ENCODE assay signal across 20 mouse cellular contexts in the genomic region with DNA sequence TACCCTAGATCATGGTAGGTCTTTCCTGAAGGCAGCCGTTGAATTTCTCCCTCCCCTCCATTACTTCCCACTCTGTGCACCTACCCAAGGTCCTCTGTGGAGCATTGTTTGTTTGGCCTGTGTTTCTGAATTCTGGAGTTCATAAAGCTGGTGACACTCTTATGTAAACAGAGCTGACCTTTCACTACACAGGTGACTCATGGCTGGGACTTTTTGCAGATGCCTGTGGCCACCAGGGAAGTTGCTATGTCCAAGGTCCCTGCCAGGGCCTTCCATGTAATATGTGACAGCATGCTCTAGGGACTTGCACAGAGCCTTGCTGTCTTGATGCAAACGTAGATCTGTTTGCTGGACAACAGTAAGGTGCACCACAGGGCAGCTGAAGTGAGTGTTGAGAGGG. TPM values are rescaled to one million over a fixed set of nuclear protein-coding genes. Genes with fewer than 3 reads are reported as not detected.
DNase-seq lines count a peak whose midpoint lies in the region; ATAC-seq lines count a peak whose summit lies in the region.
"Had no signal": no experiment of that assay in that cellular context is flagged by ENCODE, and none has a peak within 500 bp of the region (broad histone marks: within the 10 kb centered on the region; RNA-seq: fewer than 3 reads in every experiment).

No protein-coding gene starts in this region.

- no peaks in the 10 kb centered on the region for H3K27me3 ChIP-seq in heart, embryonic 10.5 days (ENCODE audit: insufficient read depth, poor library complexity, severe bottlenecking)
- peaks cover 4% of the 10 kb centered on the region; the same call in 1 of the 2 replicates for H3K27me3 ChIP-seq in heart, embryonic 12.5 days (replicated peaks)
- no peaks in the 10 kb centered on the region for H3K27me3 ChIP-seq in liver, embryonic 16.5 days (ENCODE audit: control insufficient read depth, insufficient read depth, low read depth, low read length)
- H3K27me3 ChIP-seq in hindbrain, embryonic 16.5 days (replicated peaks; ENCODE audit: control insufficient read depth, insufficient read depth, low read length), result no peaks in the 10 kb centered on the region
- no peaks in the 10 kb centered on the region for H3K27me3 ChIP-seq in neural tube, embryonic 15.5 days (replicated peaks)
- H3K27me3 ChIP-seq: heart, embryonic 15.5 days; hindbrain, embryonic 13.5 days had no signal

- no peak for ATAC-seq in heart, embryonic 12.5 days (ENCODE audit: insufficient number of reproducible peaks, low FRiP score)
- peak; percentile 73 for ATAC-seq in liver, embryonic 16.5 days (ENCODE audit: low read depth)
- no peak for ATAC-seq in hindbrain, embryonic 16.5 days
- ATAC-seq in neural tube, embryonic 15.5 days (ENCODE audit: low FRiP score), result no peak
- ATAC-seq: forebrain, embryonic 14.5 days had no signal

- H3K36me3 ChIP-seq in heart, embryonic 10.5 days, result no peaks in the 10 kb centered on the region
- no peaks in the 10 kb centered on the region for H3K36me3 ChIP-seq in heart, embryonic 12.5 days
- no peaks in the 10 kb centered on the region for H3K36me3 ChIP-seq in liver, embryonic 16.5 days (ENCODE audit: control insufficient read depth, insufficient read depth)
- no peaks in the 10 kb centered on the region for H3K36me3 ChIP-seq in hindbrain, embryonic 16.5 days (ENCODE audit: control insufficient read depth, insufficient read depth, low read length)
- no peaks in the 10 kb centered on the region for H3K36me3 ChIP-seq in neural tube, embryonic 15.5 days
- H3K36me3 ChIP-seq: heart, embryonic 15.5 days; hindbrain, embryonic 13.5 days had no signal

- H3K4me2 ChIP-seq in heart, embryonic 12.5 days, result no peak overlapping the region
- H3K4me2 ChIP-seq in liver, embryonic 16.5 days (ENCODE audit: low read depth, low read length), result no peak overlapping the region
- no peak overlapping the region for H3K4me2 ChIP-seq in hindbrain, embryonic 16.5 days (ENCODE audit: low read length)
- no peak overlapping the region for H3K4me2 ChIP-seq in neural tube, embryonic 15.5 days
- H3K4me2 ChIP-seq: heart, embryonic 15.5 days; hindbrain, embryonic 13.5 days; midbrain, embryonic 11.5 days had no signal

- H3K4me1 ChIP-seq in heart, embryonic 10.5 days, result peaks cover 8% of the 10 kb centered on the region; the same call in 1 of the 2 replicates
- H3K4me1 ChIP-seq in heart, embryonic 12.5 days (replicated peaks), result peaks cover 9% of the 10 kb centered on the region; the same call in 1 of the 2 replicates
- no peaks in the 10 kb centered on the region; the same call in 1 of the 2 replicates for H3K4me1 ChIP-seq in liver, embryonic 16.5 days (ENCODE audit: control insufficient read depth, low read depth, low read length)
- no peaks in the 10 kb centered on the region for H3K4me1 ChIP-seq in hindbrain, embryonic 16.5 days (ENCODE audit: control insufficient read depth, insufficient read depth, low read depth, low read length)
- no peaks in the 10 kb centered on the region for H3K4me1 ChIP-seq in neural tube, embryonic 15.5 days
- H3K4me1 ChIP-seq: hindbrain, embryonic 13.5 days had no signal

- DNase-seq in heart, embryonic 10.5 days (ENCODE audit: low spot score), result peak; percentile 74
- DNase-seq in urinary bladder, postnatal 10 days (ENCODE audit: low spot score), result peak; percentile 2
- no peak for DNase-seq in urinary bladder, postnatal 4 days (ENCODE audit: low spot score in 2 of 2)
- DNase-seq: cerebellum, adult 9-10 months; gastrocnemius, postnatal 14 days; heart, adult 2 months; heart, postnatal 36 days; kidney, postnatal 25 days; lung, adult 18-20 months; lung, postnatal 10 days had no signal

- H3K27ac ChIP-seq in heart, embryonic 10.5 days, result no peak overlapping the region
- H3K27ac ChIP-seq in heart, embryonic 12.5 days (ENCODE audit: poor library complexity, severe bottlenecking), result no peak overlapping the region
- H3K27ac ChIP-seq in liver, embryonic 16.5 days (ENCODE audit: low read length), result no peak overlapping the region
- H3K27ac ChIP-seq in hindbrain, embryonic 16.5 days (ENCODE audit: low read depth, low read length), result no peak overlapping the region
- no peak overlapping the region for H3K27ac ChIP-seq in neural tube, embryonic 15.5 days (replicated peaks)
- H3K27ac ChIP-seq: heart, adult 2 months; heart, embryonic 15.5 days; hindbrain, embryonic 13.5 days; layer of hippocampus, adult 2 months had no signal

- H3K9me3 ChIP-seq in heart, embryonic 10.5 days, result no peaks in the 10 kb centered on the region
- no peaks in the 10 kb centered on the region for H3K9me3 ChIP-seq in heart, embryonic 12.5 days (replicated peaks)
- H3K9me3 ChIP-seq in liver, embryonic 16.5 days (replicated peaks; ENCODE audit: control insufficient read depth, low read length), result no peaks in the 10 kb centered on the region
- H3K9me3 ChIP-seq in hindbrain, embryonic 16.5 days (ENCODE audit: control insufficient read depth, low read length), result no peaks in the 10 kb centered on the region
- no peaks in the 10 kb centered on the region for H3K9me3 ChIP-seq in neural tube, embryonic 15.5 days (replicated peaks)
- H3K9me3 ChIP-seq: heart, embryonic 15.5 days; hindbrain, embryonic 13.5 days had no signal

- H3K9ac ChIP-seq in heart, embryonic 12.5 days, result no peak overlapping the region
- no peak overlapping the region for H3K9ac ChIP-seq in liver, embryonic 16.5 days (ENCODE audit: low read depth, low read length)
- no peak overlapping the region for H3K9ac ChIP-seq in hindbrain, embryonic 16.5 days (ENCODE audit: low read depth, low read length)
- H3K9ac ChIP-seq in neural tube, embryonic 15.5 days (replicated peaks), result no peak overlapping the region
- H3K9ac ChIP-seq: heart, embryonic 15.5 days; hindbrain, embryonic 13.5 days had no signal

- no peak overlapping the region for H3K4me3 ChIP-seq in heart, embryonic 10.5 days
- H3K4me3 ChIP-seq in heart, embryonic 12.5 days, result no peak overlapping the region
- no peak overlapping the region for H3K4me3 ChIP-seq in liver, embryonic 16.5 days (ENCODE audit: low read depth, low read length)
- H3K4me3 ChIP-seq in hindbrain, embryonic 16.5 days (ENCODE audit: low read length), result no peak overlapping the region
- H3K4me3 ChIP-seq in neural tube, embryonic 15.5 days (replicated peaks), result no peak overlapping the region
- H3K4me3 ChIP-seq: heart, adult 2 months; heart, embryonic 15.5 days; hindbrain, embryonic 13.5 days; layer of hippocampus, adult 2 months had no signal

- 75% methylated on average over 2 of the region's 2 CpGs for WGBS in heart, embryonic 10.5 days
- 74% methylated on average over 2 of the region's 2 CpGs for WGBS in heart, embryonic 12.5 days
- WGBS in liver, embryonic 16.5 days (ENCODE audit: insufficient replicate concordance), result 57% methylated on average over 2 of the region's 2 CpGs
- WGBS in hindbrain, embryonic 16.5 days, result 73% methylated on average over 2 of the region's 2 CpGs
- whole genome bisulfite sequencing in neural tube, embryonic 15.5 days, result 90% methylated on average over 2 of the region's 2 CpGs

RNA-seq across cellular contexts. Expression of gene Nrarp, which starts 30.9 kb away (rescaled TPM):
- polyA plus RNA-seq in heart, embryonic 10.5 days (2016; fragmentation: Nextera tagmentation; extraction: Ambion mirVana), result 5.7 and 5.9 TPM in 2 replicates
- polyA plus RNA-seq in heart, embryonic 12.5 days (2016; fragmentation: Nextera tagmentation; extraction: Ambion mirVana), result 10.8 and 12.8 TPM in 2 replicates
- polyA plus RNA-seq in liver, embryonic 16.5 days (2015; fragmentation: Nextera tagmentation; extraction: Ambion mirVana), result 1.1 and 1.3 TPM in 2 replicates
- 13.6 and 16.3 TPM in 2 replicates for polyA plus RNA-seq in hindbrain, embryonic 16.5 days (2015; fragmentation: Nextera tagmentation; extraction: Ambion mirVana)
- 15.0 and 16.8 TPM in 2 replicates for polyA plus RNA-seq in neural tube, embryonic 15.5 days (2015; fragmentation: Nextera tagmentation; extraction: Ambion mirVana)

RNA-seq across cellular contexts. Expression of gene Tor4a, which starts 47.0 kb away (rescaled TPM):
- 7.7 and 8.4 TPM in 2 replicates for polyA plus RNA-seq in heart, embryonic 10.5 days (2016; fragmentation: Nextera tagmentation; extraction: Ambion mirVana)
- polyA plus RNA-seq in heart, embryonic 12.5 days (2016; fragmentation: Nextera tagmentation; extraction: Ambion mirVana), result 6.6 and 7.0 TPM in 2 replicates
- 6.5 and 6.6 TPM in 2 replicates for polyA plus RNA-seq in liver, embryonic 16.5 days (2015; fragmentation: Nextera tagmentation; extraction: Ambion mirVana)
- polyA plus RNA-seq in hindbrain, embryonic 16.5 days (2015; fragmentation: Nextera tagmentation; extraction: Ambion mirVana), result 2.1 and 2.3 TPM in 2 replicates
- polyA plus RNA-seq in neural tube, embryonic 15.5 days (2015; fragmentation: Nextera tagmentation; extraction: Ambion mirVana), result 1.6 and 5.9 TPM in 2 replicates

RNA-seq across cellular contexts. Expression of gene Noxa1, which starts 54.7 kb away (rescaled TPM):
- polyA plus RNA-seq in heart, embryonic 10.5 days (2016; fragmentation: Nextera tagmentation; extraction: Ambion mirVana), result 0.14 TPM in 1 of 2 replicates, not detected in the other
- polyA plus RNA-seq in heart, embryonic 12.5 days (2016; fragmentation: Nextera tagmentation; extraction: Ambion mirVana), result 0.10 TPM in 1 of 2 replicates, not detected in the other
- 0.82 and 0.85 TPM in 2 replicates for polyA plus RNA-seq in liver, embryonic 16.5 days (2015; fragmentation: Nextera tagmentation; extraction: Ambion mirVana)
- polyA plus RNA-seq in hindbrain, embryonic 16.5 days (2015; fragmentation: Nextera tagmentation; extraction: Ambion mirVana), result not detected in 2 replicates
- 0.52 TPM in 1 of 2 replicates, not detected in the other for polyA plus RNA-seq in neural tube, embryonic 15.5 days (2015; fragmentation: Nextera tagmentation; extraction: Ambion mirVana)
- polyA plus RNA-seq: C2C12; forebrain, embryonic 14.5 days; heart, adult 2 months; hindbrain, embryonic 13.5 days; midbrain, embryonic 11.5 days had no signal

Comparison
In these comparisons a context has a peak if more than half of its experiments do, and no peak if none do; other contexts are left out.
1. DNase-seq: peak in heart, embryonic 10.5 days (single experiment) and urinary bladder, postnatal 10 days (single experiment); none in urinary bladder, postnatal 4 days (0 of 2).